Mouse (Mus musculus): ENCODE measurements around the gene Gas2.

GRCm38 (mm10) chr7:51865336-51865735 is 3.5 kb downstream of the Gas2 start:
- TF ChIP-seq CTCF (IDR thresholded peaks at IDR 0.05; ENCODE audit: low read depth, low read length) (no peak), EP300 (IDR thresholded peaks at IDR 0.05; ENCODE audit: insufficient read depth, low read depth, low read length) (no peak)
